Mouse (Mus musculus) stomach, embryonic 15.5 days (tissue): ENCODE results near the gene Astl. TPM values are rescaled to one million over a fixed set of nuclear protein-coding genes. Genes with fewer than 3 reads are reported as not detected.

ENCODE experiments used
- ATAC-seq: fragments of 200-750 bp; cut with Nextera tagmentation; 2 replicates; pipeline ENCODE4 v1.8.0; 2017; ENCODE audit warnings: low read depth, moderate number of reproducible peaks, moderate TSS enrichment; ENCODE audit not compliant: insufficient read depth, low FRiP score
- H3K27ac ChIP-seq: fragments of 300-500 bp; sonication (generic); 2 replicates; pipeline ENCODE4 v1.5.1; 2015; ENCODE audit warnings: mild to moderate bottlenecking, inconsistent platforms
- H3K27me3 ChIP-seq: fragments of 300-500 bp; sonication (generic); replicated peaks from 2 replicates; pipeline ENCODE4 v1.6.1; 2015; ENCODE audit warnings: inconsistent platforms
- H3K36me3 ChIP-seq: fragments of 300-500 bp; sonication (generic); 2 replicates; pipeline ENCODE4 v1.6.1; 2015; ENCODE audit warnings: inconsistent platforms
- H3K4me1 ChIP-seq: fragments of 300-500 bp; sonication (generic); 2 replicates; pipeline ENCODE4 v1.6.1; 2015; ENCODE audit warnings: inconsistent platforms
- H3K4me2 ChIP-seq: fragments of 300-500 bp; sonication (generic); 2 replicates; pipeline ENCODE4 v1.6.1; 2015; ENCODE audit warnings: mild to moderate bottlenecking, inconsistent platforms
- H3K4me3 ChIP-seq: fragments of 300-500 bp; sonication (generic); replicated peaks from 2 replicates; pipeline ENCODE4 v1.5.1; 2015; ENCODE audit warnings: inconsistent platforms
- H3K9ac ChIP-seq: fragments of 300-500 bp; sonication (generic); 2 replicates; pipeline ENCODE4 v1.6.1; 2015; ENCODE audit warnings: inconsistent platforms
- H3K9me3 ChIP-seq: fragments of 300-500 bp; sonication (generic); 2 replicates; pipeline ENCODE4 v1.6.1; 2016; ENCODE audit warnings: inconsistent platforms
- WGBS: fragments of 180-500 bp; shearing (Covaris S2); methylation state at CpG from one replicate; pipeline ENCODE4 v1.1.7; 2015; 5-methylcytosine and 5-hydroxymethylcytosine counted together
- polyA plus RNA-seq: library from polyadenylated mRNA; unstranded; fragments of >200 nt; fragmentation: Nextera tagmentation; extraction: Ambion mirVana; gene quantifications from 2 replicates; pipeline ENCODE4 v1.2.1, GENCODE M21; 2015

The Astl gene
- polyA plus RNA-seq, 1 experiment from 2014 or later, result not detected

DNA sequence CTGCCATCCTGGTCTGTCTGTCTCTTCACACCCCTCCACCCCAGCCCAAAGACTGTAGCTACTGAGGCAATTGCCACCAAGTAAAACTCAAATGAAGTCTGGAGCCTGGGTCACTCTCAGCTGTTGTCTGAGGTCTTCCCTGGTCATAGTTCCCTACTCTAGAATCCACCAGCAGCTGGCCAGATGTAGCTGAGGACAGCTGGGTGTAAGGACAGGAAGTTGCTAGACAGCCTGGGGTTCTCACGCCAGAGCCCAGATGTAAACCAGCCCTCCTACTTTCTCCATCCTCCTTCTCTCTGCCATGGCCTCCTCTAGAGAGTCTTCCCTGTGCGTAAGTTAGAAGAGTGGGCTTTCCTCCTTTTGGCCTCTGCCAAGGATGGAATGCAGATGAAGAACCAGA is 49.1 kb downstream of the Astl start:
- H3K36me3 ChIP-seq, result no peaks in the 10 kb centered on the region
- no peaks in the 10 kb centered on the region for H3K4me1 ChIP-seq
- H3K27ac ChIP-seq, result no peak overlapping the region
- no peaks in the 10 kb centered on the region for H3K9me3 ChIP-seq
- H3K9ac ChIP-seq, result no peak overlapping the region
- WGBS, result 55% methylated on average over 2 of the region's 2 CpGs
- no peak overlapping the region for H3K4me2 ChIP-seq
- H3K4me3 ChIP-seq, result no peak overlapping the region
- H3K27me3 ChIP-seq, result no peaks in the 10 kb centered on the region
- peak; percentile 47; the same call in 1 of the 2 replicates for ATAC-seq

DNA sequence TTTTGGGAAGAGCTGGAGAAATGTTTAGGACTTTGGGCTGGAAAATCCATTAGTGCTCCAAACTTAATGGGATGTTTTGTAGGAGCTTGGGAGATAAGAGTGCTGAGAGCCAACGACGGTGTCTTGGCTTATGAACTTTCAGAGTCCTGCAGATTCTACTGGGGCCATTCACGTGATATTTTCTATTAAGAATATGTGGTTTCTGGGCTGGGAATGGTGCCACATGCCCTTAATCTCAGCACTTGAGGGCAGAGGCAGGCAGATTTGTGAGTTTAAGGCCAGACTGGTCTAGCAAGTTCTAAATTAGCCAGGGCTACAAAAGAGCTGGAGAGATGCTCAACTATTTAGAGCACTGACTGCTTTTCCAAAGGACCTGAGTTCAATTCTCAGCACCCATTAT is 51.9 kb downstream of the Astl start:
- no peak overlapping the region for H3K4me2 ChIP-seq
- 59% methylated on average over 3 of the region's 3 CpGs for WGBS

DNA sequence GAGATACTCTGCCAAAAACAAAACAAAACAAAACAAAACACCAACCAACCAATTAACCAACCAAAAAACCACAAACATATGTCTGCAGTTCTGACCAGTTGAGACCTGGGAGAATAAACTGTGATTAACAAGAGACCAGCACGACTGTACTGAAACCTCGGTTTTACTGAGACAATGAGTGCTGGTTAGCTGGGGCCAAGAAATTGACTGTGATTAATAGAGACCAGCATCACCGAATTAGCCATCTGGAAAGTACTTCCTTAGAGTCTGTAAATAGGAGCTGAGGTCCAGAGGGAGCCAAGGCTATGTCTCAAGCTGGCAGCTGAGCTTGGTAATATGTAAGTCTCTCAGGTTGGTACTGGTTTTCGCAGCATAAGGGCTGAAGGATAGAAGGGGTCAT is 52.4 kb downstream of the Astl start:
- H3K36me3 ChIP-seq, result no peaks in the 10 kb centered on the region
- no peak for ATAC-seq
- H3K4me2 ChIP-seq, result no peak overlapping the region
- H3K9ac ChIP-seq, result no peak overlapping the region
- no peak overlapping the region for H3K27ac ChIP-seq
- no peaks in the 10 kb centered on the region for H3K9me3 ChIP-seq
- no peaks in the 10 kb centered on the region for H3K4me1 ChIP-seq
- no peaks in the 10 kb centered on the region for H3K27me3 ChIP-seq
- no peak overlapping the region for H3K4me3 ChIP-seq
- 56% methylated on average over 4 of the region's 4 CpGs for WGBS

More for the DNA sequence above, 51.9 kb downstream of the Astl start:
- no peak overlapping the region for H3K9ac ChIP-seq
- no peak for ATAC-seq
- H3K27ac ChIP-seq, result no peak overlapping the region
- H3K4me1 ChIP-seq, result no peaks in the 10 kb centered on the region
- H3K36me3 ChIP-seq, result no peaks in the 10 kb centered on the region
- H3K9me3 ChIP-seq, result no peaks in the 10 kb centered on the region
- no peak overlapping the region for H3K4me3 ChIP-seq
- no peaks in the 10 kb centered on the region for H3K27me3 ChIP-seq

DNA sequence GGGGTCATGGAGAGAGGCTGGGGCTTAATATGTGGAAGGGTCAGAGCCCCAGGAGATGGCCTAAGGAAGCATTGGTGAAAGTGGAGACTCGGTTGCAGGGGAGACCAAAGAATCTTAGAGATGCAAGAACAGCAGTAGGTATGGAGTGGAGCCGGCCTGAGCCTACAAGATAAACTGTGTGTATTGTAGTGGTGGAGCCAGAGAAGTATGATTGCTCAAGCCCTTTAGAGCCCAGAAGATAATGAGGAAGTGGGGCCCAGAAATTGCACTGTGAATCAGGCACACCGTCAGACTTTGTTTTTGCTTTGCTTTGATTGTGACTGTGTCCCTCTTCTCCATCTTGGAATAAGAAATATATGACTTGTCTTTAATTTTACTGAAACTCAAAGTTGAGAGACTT is 52.9 kb downstream of the Astl start:
- H3K27me3 ChIP-seq, result no peaks in the 10 kb centered on the region
- no peaks in the 10 kb centered on the region for H3K4me1 ChIP-seq
- H3K4me2 ChIP-seq, result no peak overlapping the region
- H3K36me3 ChIP-seq, result no peaks in the 10 kb centered on the region
- no peaks in the 10 kb centered on the region for H3K9me3 ChIP-seq
- no peak overlapping the region for H3K27ac ChIP-seq
- no peak for ATAC-seq
- no peak overlapping the region for H3K9ac ChIP-seq
- H3K4me3 ChIP-seq, result no peak overlapping the region
- 52% methylated on average over 3 of the region's 3 CpGs for WGBS

DNA sequence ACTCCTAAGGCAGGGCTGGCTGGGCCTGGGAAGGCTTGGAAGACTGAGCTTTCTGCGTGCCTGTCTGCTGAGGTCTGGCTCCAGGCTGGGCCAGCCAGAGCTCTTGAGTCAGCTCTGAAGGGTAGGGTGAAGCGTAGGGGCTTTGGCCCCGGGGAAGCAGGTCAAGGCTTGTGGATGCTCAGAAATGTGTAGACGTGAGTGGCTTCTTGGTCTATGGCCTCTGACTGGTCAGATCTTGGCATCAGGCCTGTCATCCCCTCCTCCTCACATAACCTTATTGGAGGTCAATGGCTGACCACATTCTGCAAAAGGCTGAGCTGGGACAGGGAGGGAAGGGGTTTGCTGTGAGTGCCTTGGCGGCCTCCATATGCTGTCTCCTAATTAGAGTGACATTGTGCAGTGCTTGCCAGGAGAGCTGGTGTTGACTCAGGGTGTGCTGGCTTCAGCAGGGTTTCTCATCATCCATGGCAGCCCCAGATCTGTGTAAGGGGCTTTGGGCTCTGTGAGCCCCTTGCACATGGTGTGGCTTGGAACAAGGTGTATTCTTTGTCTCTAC is 56.2 kb downstream of the Astl start:
- H3K27ac ChIP-seq, result no peak overlapping the region
- no peaks in the 10 kb centered on the region for H3K27me3 ChIP-seq
- H3K4me3 ChIP-seq, result no peak overlapping the region
- no peak overlapping the region for H3K4me2 ChIP-seq
- no peaks in the 10 kb centered on the region for H3K4me1 ChIP-seq
- H3K9me3 ChIP-seq, result no peaks in the 10 kb centered on the region
- 74% methylated on average over 5 of the region's 5 CpGs for WGBS
- H3K36me3 ChIP-seq, result no peaks in the 10 kb centered on the region
- H3K9ac ChIP-seq, result no peak overlapping the region
- peak; percentile 51; the same call in 1 of the 2 replicates for ATAC-seq

DNA sequence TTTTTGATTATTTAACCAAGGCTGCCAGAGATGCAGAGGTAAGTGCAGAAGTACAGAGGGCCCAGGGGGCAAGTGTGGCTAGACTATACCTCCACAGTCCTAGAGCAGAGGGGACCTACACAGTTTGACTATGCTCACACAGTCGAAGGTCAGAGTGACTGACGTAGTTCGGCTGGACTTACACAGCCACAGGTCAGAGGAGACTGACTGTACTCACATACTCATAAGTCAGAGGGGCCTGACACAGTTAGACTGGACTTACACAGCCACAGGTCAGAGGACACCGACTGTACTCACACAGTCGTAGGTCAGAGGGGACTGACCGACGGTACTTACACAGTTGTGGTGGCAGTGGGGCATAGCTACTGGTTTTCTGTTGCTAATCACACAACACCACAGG is 60.3 kb downstream of the Astl start:
- ATAC-seq, result no peak
- no peak overlapping the region for H3K4me3 ChIP-seq
- H3K4me1 ChIP-seq, result no peaks in the 10 kb centered on the region
- H3K27me3 ChIP-seq, result no peaks in the 10 kb centered on the region
- 79% methylated on average over 7 of the region's 7 CpGs for WGBS
- H3K4me2 ChIP-seq, result no peak overlapping the region
- H3K36me3 ChIP-seq, result no peaks in the 10 kb centered on the region
- H3K9ac ChIP-seq, result no peak overlapping the region
- no peak overlapping the region for H3K27ac ChIP-seq
- H3K9me3 ChIP-seq, result no peaks in the 10 kb centered on the region

Other genes with a start within 250 kb of the Astl start
- gene Ncaph, start 204.7 kb upstream of the Astl start, polyA plus RNA-seq, result 73.9 and 78.8 TPM in 2 replicates
- gene Itpripl1, start 195.2 kb upstream of the Astl start, polyA plus RNA-seq, result 28.8 and 29.9 TPM in 2 replicates
- gene 1810024B03Rik, start 130.4 kb upstream of the Astl start, polyA plus RNA-seq, result 1.9 and 2.0 TPM in 2 replicates
- 40.3 and 47.1 TPM in 2 replicates for gene Snrnp200, start 130.3 kb upstream of the Astl start, polyA plus RNA-seq
- gene Ciao1, start 90.8 kb upstream of the Astl start, polyA plus RNA-seq, result 52.3 and 61.7 TPM in 2 replicates
- 29.2 and 29.4 TPM in 2 replicates for gene Tmem127, start 90.7 kb upstream of the Astl start, polyA plus RNA-seq
- 73.7 and 81.4 TPM in 2 replicates for gene Stard7, start 68.4 kb upstream of the Astl start, polyA plus RNA-seq
- gene Dusp2, start 2.5 kb upstream of the Astl start, polyA plus RNA-seq, result 4.5 and 6.4 TPM in 2 replicates
- gene Adra2b, start 24.6 kb downstream of the Astl start, polyA plus RNA-seq, result 2.6 and 3.2 TPM in 2 replicates
- 0.15 and 0.30 TPM in 2 replicates for gene Gpat2, start 86.6 kb downstream of the Astl start, polyA plus RNA-seq
- 24.6 and 25.2 TPM in 2 replicates for gene Fahd2a, start 105.9 kb downstream of the Astl start, polyA plus RNA-seq
- 2.5 and 3.0 TPM in 2 replicates for gene Kcnip3, start 183.5 kb downstream of the Astl start, polyA plus RNA-seq
- 10.4 and 11.4 TPM in 2 replicates for gene Prom2, start 202.8 kb downstream of the Astl start, polyA plus RNA-seq
- 4.0 and 4.3 TPM in 2 replicates for gene Zfp661, start 248.5 kb downstream of the Astl start, polyA plus RNA-seq
- 127 and 136 TPM in 2 replicates for gene Mrps5, start 248.6 kb downstream of the Astl start, polyA plus RNA-seq